Mouse (Mus musculus): Measurements from ENCODE around the gene Olfr463. TPM values are rescaled to one million over a fixed set of nuclear protein-coding genes. Genes with fewer than 3 reads are reported as not detected.

The Olfr463 gene
- polyA plus RNA-seq, 1 experiment = not detected

GRCm38 (mm10) chr11:87852690-87853596, 44.2 kb downstream of the Olfr463 start, which contains the start of gene Mks1:
TSS of gene Mks1 (plus strand) at chr11:87853215.
- peaks cover 9% of the 10 kb centered on the region for H3K4me1 ChIP-seq (ENCODE audit: control insufficient read depth, insufficient read depth, low read length)
- H3K27ac ChIP-seq (ENCODE audit: insufficient read depth, low read depth, low read length) = peak within 1 kb of the TSS; percentile 47
- TF ChIP-seq POLR2A (IDR thresholded peaks at IDR 0.05; ENCODE audit: borderline replicate concordance, low read depth, low read length) = peak; percentile 21; the same call in 1 of the 2 replicates
- no peak for TF ChIP-seq CTCF (IDR thresholded peaks at IDR 0.05; ENCODE audit: low read depth, low read length)
- H3K4me3 ChIP-seq (ENCODE audit: insufficient read depth, low read length) = peak within 1 kb of the TSS; percentile 76

GRCm38 (mm10) chr11:87847884-87848283, 49.3 kb downstream of the Olfr463 start:
- TF ChIP-seq POLR2A (IDR thresholded peaks at IDR 0.05; ENCODE audit: borderline replicate concordance, low read depth, low read length) (no peak), CTCF (IDR thresholded peaks at IDR 0.05; ENCODE audit: low read depth, low read length) (no peak)
- peaks cover 6% of the 10 kb centered on the region for H3K4me1 ChIP-seq (ENCODE audit: control insufficient read depth, insufficient read depth, low read length)
- no peak overlapping the region for H3K4me3 ChIP-seq (ENCODE audit: insufficient read depth, low read length)
- no peak overlapping the region for H3K27ac ChIP-seq (ENCODE audit: insufficient read depth, low read depth, low read length)

DNA sequence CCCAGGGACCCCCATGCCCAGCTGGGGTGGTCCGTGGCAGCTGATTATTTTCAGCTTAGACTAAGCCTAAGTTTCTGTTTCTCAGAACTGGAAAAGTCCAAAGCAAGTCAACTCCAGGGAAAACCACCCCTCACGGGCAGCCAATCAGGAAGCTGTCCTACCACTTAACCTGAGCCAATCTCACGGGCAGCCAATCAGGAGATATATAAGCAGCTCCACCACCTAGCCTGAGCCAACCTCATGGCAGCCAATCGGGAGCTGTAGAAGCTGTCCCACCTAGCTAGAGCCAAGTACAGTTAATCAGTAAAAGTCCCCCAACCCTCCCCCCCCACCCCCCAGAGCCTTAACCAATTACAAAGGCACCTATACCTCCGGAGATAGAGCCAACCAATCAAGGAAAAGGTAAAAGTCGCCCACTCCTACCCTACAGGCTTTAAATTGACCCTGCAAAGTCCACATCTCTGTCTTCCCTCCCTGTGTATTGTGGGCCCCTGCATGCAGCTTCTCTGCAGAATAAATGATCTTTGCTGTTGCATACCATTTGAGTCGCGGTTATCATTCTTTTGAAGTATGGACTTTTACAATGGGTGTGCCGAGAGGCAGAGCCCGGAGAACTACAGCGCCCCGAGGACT, 50.1 kb downstream of the Olfr463 start:
- Histone ChIP-seq H3K4me1 (ENCODE audit: control insufficient read depth, insufficient read depth, low read length) (peaks cover 3% of the 10 kb centered on the region), H3K4me3 (ENCODE audit: insufficient read depth, low read length) (no peak overlapping the region), H3K27ac (ENCODE audit: insufficient read depth, low read depth, low read length) (no peak overlapping the region)
- TF ChIP-seq CTCF (IDR thresholded peaks at IDR 0.05; ENCODE audit: low read depth, low read length) (no peak), POLR2A (IDR thresholded peaks at IDR 0.05; ENCODE audit: borderline replicate concordance, low read depth, low read length) (no peak)

Other genes starting within 250 kb of the Olfr463 start
- gene Rnf43, start 234.7 kb downstream of the Olfr463 start, polyA plus RNA-seq (2012; ENCODE audit: insufficient read depth, insufficient read length, missing spikeins) = not detected in 2 replicates
- gene Supt4a, start 159.8 kb downstream of the Olfr463 start, polyA plus RNA-seq (2012; ENCODE audit: insufficient read depth, insufficient read length, missing spikeins) = 136 and 142 TPM in 2 replicates
- gene Tspoap1, start 136.8 kb downstream of the Olfr463 start, polyA plus RNA-seq (2012; ENCODE audit: insufficient read depth, insufficient read length, missing spikeins) = 2.6 and 2.9 TPM in 2 replicates
- gene Mpo, start 103.8 kb downstream of the Olfr463 start, polyA plus RNA-seq (2012; ENCODE audit: insufficient read depth, insufficient read length, missing spikeins) = 1.1 and 1.7 TPM in 2 replicates
- gene Lpo, start 69.1 kb downstream of the Olfr463 start, polyA plus RNA-seq (2012; ENCODE audit: insufficient read depth, insufficient read length, missing spikeins) = not detected in 2 replicates
- gene Mks1, start 44.2 kb downstream of the Olfr463 start, polyA plus RNA-seq (2012; ENCODE audit: insufficient read depth, insufficient read length, missing spikeins) = 4.7 and 6.3 TPM in 2 replicates
- gene Epx, start 21.9 kb downstream of the Olfr463 start, polyA plus RNA-seq (2012; ENCODE audit: insufficient read depth, insufficient read length, missing spikeins) = not detected in 2 replicates
- not detected in 2 replicates for gene Olfr462, start 5.1 kb downstream of the Olfr463 start, polyA plus RNA-seq (2012; ENCODE audit: insufficient read depth, insufficient read length, missing spikeins)
- not detected in 2 replicates for gene Olfr464, start 23.6 kb upstream of the Olfr463 start, polyA plus RNA-seq (2012; ENCODE audit: insufficient read depth, insufficient read length, missing spikeins)
- gene Dynll2, start 90.1 kb upstream of the Olfr463 start, polyA plus RNA-seq (2012; ENCODE audit: insufficient read depth, insufficient read length, missing spikeins) = 62.6 and 64.9 TPM in 2 replicates
- gene Srsf1, start 150.0 kb upstream of the Olfr463 start, polyA plus RNA-seq (2012; ENCODE audit: insufficient read depth, insufficient read length, missing spikeins) = 142 and 144 TPM in 2 replicates
- 25.1 and 29.7 TPM in 2 replicates for gene Vezf1, start 170.9 kb upstream of the Olfr463 start, polyA plus RNA-seq (2012; ENCODE audit: insufficient read depth, insufficient read length, missing spikeins)
- gene Cuedc1, start 200.7 kb upstream of the Olfr463 start, polyA plus RNA-seq (2012; ENCODE audit: insufficient read depth, insufficient read length, missing spikeins) = 9.7 and 13.1 TPM in 2 replicates

Measured in bone marrow macrophage, adult 2 months (primary cell).